Mouse (Mus musculus) gastrocnemius, postnatal 36 days (tissue): ENCODE data around the gene E130114P18Rik. TPM values are rescaled to one million over a fixed set of nuclear protein-coding genes. Genes with fewer than 3 reads are reported as not detected.

Source experiments
- DNase-seq, 2 experiments: peaks; one replicate each; pipeline ENCODE4 v3.0.0; 2022
- intact Hi-C: fragments of 180-260 bp; cut with DNase I; formaldehyde crosslinking; loops from one replicate; pipeline ENCODE4 v1.15.1; 2025
- total RNA-seq, 2 experiments: library from RNA; stranded (reverse); gene quantifications; 2 replicates each; pipeline ENCODE4 v1.2.3; 2021

The E130114P18Rik gene
- total RNA-seq, 2 experiments from 2014 or later, result 0.26 TPM; not detected in 1

DNA sequence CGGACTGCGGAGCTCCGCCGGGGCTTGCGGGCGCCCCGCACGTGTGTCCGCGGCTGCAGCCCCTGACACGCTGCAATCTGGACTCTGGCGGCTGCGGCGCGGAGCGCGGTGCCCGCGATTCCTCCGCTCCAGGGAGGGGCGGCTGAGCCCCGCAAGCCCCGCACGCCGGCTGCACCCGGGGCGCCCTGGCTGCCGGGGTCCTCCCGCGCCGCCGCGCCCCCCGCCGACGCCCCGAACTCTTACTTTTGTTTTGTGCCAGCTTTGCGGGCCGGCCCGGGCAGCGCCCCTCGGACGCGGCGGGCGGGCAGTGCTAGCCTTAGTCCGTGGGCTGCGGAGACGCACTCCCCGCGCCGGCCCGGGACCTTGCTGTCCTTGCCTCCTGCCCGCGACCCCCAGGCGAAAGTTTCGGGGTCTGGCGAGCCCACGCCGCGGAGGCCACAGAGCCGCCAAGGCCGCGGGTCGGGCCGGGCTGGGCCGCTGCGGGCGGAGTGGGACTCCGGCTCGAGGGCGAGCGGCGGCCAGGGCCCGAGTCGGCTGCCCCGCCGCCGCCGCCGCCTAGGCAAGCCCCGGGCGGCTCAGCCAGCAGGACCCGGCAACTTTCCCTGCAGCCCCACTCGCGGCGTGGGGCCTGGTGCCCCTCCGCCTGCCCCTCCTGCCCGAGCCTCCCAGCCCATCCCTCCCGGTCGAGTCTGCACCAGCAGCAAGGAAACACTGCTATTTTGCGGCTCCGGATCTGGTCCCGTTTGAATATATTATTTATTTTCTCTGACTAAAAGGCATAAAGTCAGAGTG, 529 bp upstream of the E130114P18Rik start:
- intact Hi-C loops, result loop anchor here (2.0 to 10.0 kb wide), 3 partner anchors 28 to 224 kb away; no protein-coding TSS in a partner anchor
- DNase-seq, result peak; percentile 32 to 49

GRCm38 (mm10) chr4:97777081-97777705, 685 bp downstream of the E130114P18Rik start:
- peak; percentile 29 to 61 for DNase-seq
- intact Hi-C loops, result loop anchor here (2.0 to 10.0 kb wide), 3 partner anchors 92 to 225 kb away; no protein-coding TSS in a partner anchor

GRCm38 (mm10) chr4:97776388-97777080, 1.3 kb downstream of the E130114P18Rik start:
- no peak for DNase-seq

DNA sequence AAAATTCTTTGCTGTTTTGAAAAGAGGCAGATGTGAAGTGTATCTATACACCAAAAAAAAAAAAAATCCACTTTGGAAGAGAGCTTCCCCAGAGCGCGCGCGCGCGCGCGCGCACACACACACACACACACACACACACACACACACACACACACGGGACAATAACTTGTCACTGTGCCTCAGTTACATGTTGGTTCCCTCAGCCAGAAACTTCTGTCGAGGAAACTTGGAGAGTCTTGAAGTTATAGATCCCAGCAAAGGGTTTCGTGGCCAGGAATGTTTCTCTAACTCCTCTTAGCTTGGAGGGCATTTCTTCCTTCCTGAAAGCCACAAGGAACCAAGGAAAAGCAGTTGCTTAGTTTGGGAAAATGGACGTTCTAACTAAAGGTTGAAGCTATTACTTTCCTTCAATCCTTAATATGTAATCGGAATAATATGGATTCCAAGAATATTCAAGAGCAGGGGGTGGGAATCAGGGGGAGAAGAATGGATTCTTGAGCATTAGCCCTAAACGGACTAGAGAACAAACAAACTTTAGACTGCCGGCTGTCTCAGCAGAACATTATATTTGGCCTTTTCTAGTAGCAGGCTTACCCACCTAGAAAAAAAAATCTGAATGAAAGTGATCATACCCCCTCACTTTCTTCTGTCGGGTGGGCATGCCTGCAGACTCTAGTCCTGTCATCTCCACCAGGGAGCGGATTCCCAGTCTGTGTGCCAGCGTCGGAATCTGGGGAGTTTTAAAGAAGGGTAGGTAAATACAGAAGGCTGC, 2.2 kb downstream of the E130114P18Rik start:
- intact Hi-C loops, result loop anchor here (2.0 to 10.0 kb wide), 3 partner anchors 93 to 227 kb away; no protein-coding TSS in a partner anchor
- no peak for DNase-seq

More at GRCm38 (mm10) chr4:97776388-97777080, 1.3 kb downstream of the E130114P18Rik start:
- intact Hi-C loops, result loop anchor here (2.0 to 10.0 kb wide), 3 partner anchors 92 to 226 kb away; no protein-coding TSS in a partner anchor

DNA sequence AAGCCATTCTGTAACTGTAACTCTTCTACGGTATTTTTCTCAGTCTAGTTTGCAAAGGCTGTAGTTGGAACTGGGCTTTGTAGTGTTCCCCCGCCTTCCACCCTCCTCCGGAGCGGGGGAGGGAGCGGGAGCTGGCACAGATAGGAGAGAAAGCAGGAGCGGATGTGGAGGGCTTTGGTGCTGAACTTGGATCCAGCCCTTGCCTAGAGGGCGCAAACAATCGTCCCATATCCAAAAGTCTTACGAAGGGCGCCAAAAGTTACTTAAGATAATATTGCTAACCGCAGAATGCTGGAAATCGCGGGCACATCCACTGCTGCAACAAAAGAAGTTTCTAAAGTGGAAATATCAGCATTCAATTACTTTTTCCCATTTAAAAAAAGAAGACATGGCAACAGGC, 2.8 kb downstream of the E130114P18Rik start:
- peak; percentile 60 to 76 for DNase-seq
- intact Hi-C loops, result loop anchor here (5.0 to 10.0 kb wide), 2 partner anchors 150 to 227 kb away; no protein-coding TSS in a partner anchor

GRCm38 (mm10) chr4:97774446-97774950, 3.4 kb downstream of the E130114P18Rik start:
- no peak for DNase-seq
- intact Hi-C loops, result loop anchor here (5.0 to 10.0 kb wide), 2 partner anchors 150 to 283 kb away; no protein-coding TSS in a partner anchor

- no peak for DNase-seq
- intact Hi-C loops, result loop anchor here (5.0 to 10.0 kb wide), 2 partner anchors 151 to 284 kb away; no protein-coding TSS in a partner anchor
Measured at GRCm38 (mm10) chr4:97773791-97774190, 4.1 kb downstream of the E130114P18Rik start.

GRCm38 (mm10) chr4:97773110-97773593, 4.7 kb downstream of the E130114P18Rik start:
- DNase-seq, result peak in 1 of 2 experiments; percentile 85
- intact Hi-C loops, result loop anchor here (5.0 to 10.0 kb wide), 2 partner anchors 152 to 284 kb away; no protein-coding TSS in a partner anchor

DNA sequence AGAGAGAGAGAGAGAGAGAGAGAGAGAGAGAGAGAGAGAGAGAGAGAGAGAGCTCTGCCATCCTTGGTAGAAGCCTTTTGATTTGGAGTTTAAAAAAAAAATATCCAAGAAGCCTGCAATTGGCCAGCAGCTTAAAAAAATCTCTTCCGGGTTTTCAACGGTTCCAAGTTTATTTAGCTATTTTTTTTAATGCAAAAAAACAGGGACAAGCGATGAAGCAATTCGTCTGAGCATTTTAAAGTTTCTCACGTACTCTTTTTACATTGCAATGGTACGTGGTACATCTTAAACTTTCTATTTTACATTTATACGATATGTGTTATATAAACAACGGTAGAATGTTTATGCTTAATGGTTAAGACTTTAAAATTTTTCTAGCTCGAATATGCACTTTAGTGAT, 5.2 kb downstream of the E130114P18Rik start, which contains the start of gene Nfia:
Nfia (plus strand) TSS at position 94 of the 400 bp plus-strand sequence.
- DNase-seq, result no peak
- intact Hi-C loops, result loop anchor here (5.0 to 10.0 kb wide), 2 partner anchors 152 to 285 kb away; no protein-coding TSS in a partner anchor

- intact Hi-C loops, result loop anchor here (5.0 to 10.0 kb wide), 2 partner anchors 153 to 285 kb away; no protein-coding TSS in a partner anchor
- peak; percentile 95 to 99 for DNase-seq
Measured at GRCm38 (mm10) chr4:97772084-97772484, 5.8 kb downstream of the E130114P18Rik start.

GRCm38 (mm10) chr4:97771426-97771825, 6.5 kb downstream of the E130114P18Rik start:
- intact Hi-C loops, result loop anchor here (5.0 to 10.0 kb wide), 2 partner anchors 153 to 286 kb away; no protein-coding TSS in a partner anchor
- no peak for DNase-seq

GRCm38 (mm10) chr4:97769861-97770260, 8.0 kb downstream of the E130114P18Rik start:
- intact Hi-C loops, result loop anchor here (5.0 to 10.0 kb wide), 2 partner anchors 155 to 287 kb away; no protein-coding TSS in a partner anchor
- no peak for DNase-seq

DNA sequence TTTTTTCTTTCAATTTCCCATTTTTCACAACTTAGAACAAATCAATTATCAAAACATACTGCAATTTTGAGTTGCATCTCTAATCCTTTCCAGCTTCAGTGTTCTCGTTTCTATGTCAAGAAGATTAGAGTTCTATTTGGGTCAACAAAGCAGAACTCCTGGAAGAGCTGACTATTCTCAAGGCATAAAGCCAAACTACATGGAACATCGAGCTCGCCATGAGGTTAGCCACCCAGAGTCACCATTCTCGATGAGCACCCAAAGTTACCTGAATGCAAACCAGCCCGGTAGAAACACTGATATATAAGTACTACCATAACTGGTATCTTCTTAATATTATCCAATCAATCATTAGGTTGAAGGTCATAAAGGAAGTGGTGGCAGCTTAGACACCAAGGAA, 10.4 kb downstream of the E130114P18Rik start:
- no peak for DNase-seq
- intact Hi-C loops, result no loop called here

GRCm38 (mm10) chr4:97767025-97767424, 10.9 kb downstream of the E130114P18Rik start:
- intact Hi-C loops, result no loop called here
- DNase-seq, result no peak

- intact Hi-C loops, result no loop called here
- no peak for DNase-seq
Measured at GRCm38 (mm10) chr4:97766100-97766499, 11.8 kb downstream of the E130114P18Rik start.

GRCm38 (mm10) chr4:97765341-97766020, 12.4 kb downstream of the E130114P18Rik start:
- intact Hi-C loops, result no loop called here
- no peak for DNase-seq

- no peak for DNase-seq
- intact Hi-C loops, result no loop called here
Measured at GRCm38 (mm10) chr4:97764616-97765015, 13.3 kb downstream of the E130114P18Rik start.

DNA sequence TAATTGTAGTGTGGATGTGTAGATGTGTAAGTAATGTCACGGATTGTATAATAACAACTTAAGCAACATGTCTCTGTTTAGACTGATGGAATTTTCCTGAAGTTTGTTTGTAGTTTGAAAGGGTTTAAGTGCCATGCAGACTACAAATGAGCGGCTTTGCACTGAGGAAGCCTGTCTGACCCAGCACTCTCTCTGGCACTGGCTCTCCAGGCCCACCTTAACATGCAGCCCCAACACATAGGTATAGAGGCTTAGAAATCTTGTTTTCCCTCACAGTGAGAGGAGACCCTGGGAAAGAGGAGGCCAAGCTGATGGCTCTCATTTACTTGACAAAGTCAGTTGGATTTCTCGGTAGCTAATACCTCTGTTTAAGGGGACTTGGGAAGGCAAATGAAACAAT, 19.2 kb downstream of the E130114P18Rik start:
- no peak for DNase-seq
- intact Hi-C loops, result no loop called here
